Mouse (Mus musculus) urinary bladder, adult 18-20 months (tissue): ENCODE measurements around the gene Tm9sf1.

ENCODE experiments used
- DNase-seq, 2 experiments: peaks; one replicate each; pipeline ENCODE4 v3.0.0; 2022; ENCODE audit warnings: low spot score in 2 of 2, mixed read lengths in 2 of 2

Gene Tm9sf1

GRCm38 (mm10) chr14:55643060-55643907 lies at the start of gene Tm9sf1:
Tm9sf1 (minus strand) TSS chr14:55643806.
- DNase-seq = peak; percentile 79 to 96

GRCm38 (mm10) chr14:55689433-55689832 lies 45.8 kb upstream of the Tm9sf1 start:
- DNase-seq = no peak

- no peak for DNase-seq
Measured at GRCm38 (mm10) chr14:55682118-55682493, 38.5 kb upstream of the Tm9sf1 start.

- peak; percentile 88 for DNase-seq
Measured at GRCm38 (mm10) chr14:55681160-55682117, 37.8 kb upstream of the Tm9sf1 start, which contains the start of gene Tinf2. Tinf2 (minus strand) TSS chr14:55681820.

- no peak for DNase-seq
Measured at GRCm38 (mm10) chr14:55677615-55678014, 34.0 kb upstream of the Tm9sf1 start.

- no peak for DNase-seq
Measured at GRCm38 (mm10) chr14:55672741-55673060, 29.1 kb upstream of the Tm9sf1 start.

- DNase-seq = peak; percentile 90 to 97
Measured at GRCm38 (mm10) chr14:55671833-55672740, 28.5 kb upstream of the Tm9sf1 start, which contains the start of the genes Gmpr2 and Nedd8. Gmpr2 (plus strand) TSS chr14:55671941. Nedd8 (minus strand) TSS chr14:55672124.

- DNase-seq = no peak
Measured at GRCm38 (mm10) chr14:55671486-55671832, 27.9 kb upstream of the Tm9sf1 start.

- DNase-seq = no peak
Measured at GRCm38 (mm10) chr14:55660636-55661035, 17.0 kb upstream of the Tm9sf1 start.

- peak; percentile 64 to 69 for DNase-seq
Measured at GRCm38 (mm10) chr14:55659960-55660573, 16.5 kb upstream of the Tm9sf1 start, which contains the start of gene Mdp1. Mdp1 (minus strand) TSS chr14:55660508.

- no peak for DNase-seq
Measured at GRCm38 (mm10) chr14:55658011-55658410, 14.4 kb upstream of the Tm9sf1 start.

GRCm38 (mm10) chr14:55656935-55657334 lies 13.3 kb upstream of the Tm9sf1 start:
- no peak for DNase-seq

- DNase-seq = no peak
Measured at GRCm38 (mm10) chr14:55651528-55651927, 7.9 kb upstream of the Tm9sf1 start.

GRCm38 (mm10) chr14:55649884-55650283 lies 6.3 kb upstream of the Tm9sf1 start, which contains the start of gene Tssk4:
Tssk4 (plus strand) TSS chr14:55650184.
- DNase-seq = no peak

- DNase-seq = no peak
Measured at GRCm38 (mm10) chr14:55644261-55644888, 769 bp upstream of the Tm9sf1 start.

- DNase-seq = no peak
Measured at GRCm38 (mm10) chr14:55642679-55643059, 937 bp downstream of the Tm9sf1 start.

- DNase-seq = no peak
Measured at GRCm38 (mm10) chr14:55641291-55641690, 2.3 kb downstream of the Tm9sf1 start.

- DNase-seq = no peak
Measured at GRCm38 (mm10) chr14:55640816-55641215, 2.8 kb downstream of the Tm9sf1 start.

- no peak for DNase-seq
Measured at GRCm38 (mm10) chr14:55637795-55638194, 5.8 kb downstream of the Tm9sf1 start, which contains the start of gene Gm49378. Gm49378 (minus strand) TSS chr14:55637895.

- peak in 1 of 2 experiments; percentile 81 for DNase-seq
Measured at GRCm38 (mm10) chr14:55635523-55636007, 8.0 kb downstream of the Tm9sf1 start, which contains the start of gene Ipo4. Ipo4 (minus strand) TSS chr14:55635957.
